In the genomic region with DNA sequence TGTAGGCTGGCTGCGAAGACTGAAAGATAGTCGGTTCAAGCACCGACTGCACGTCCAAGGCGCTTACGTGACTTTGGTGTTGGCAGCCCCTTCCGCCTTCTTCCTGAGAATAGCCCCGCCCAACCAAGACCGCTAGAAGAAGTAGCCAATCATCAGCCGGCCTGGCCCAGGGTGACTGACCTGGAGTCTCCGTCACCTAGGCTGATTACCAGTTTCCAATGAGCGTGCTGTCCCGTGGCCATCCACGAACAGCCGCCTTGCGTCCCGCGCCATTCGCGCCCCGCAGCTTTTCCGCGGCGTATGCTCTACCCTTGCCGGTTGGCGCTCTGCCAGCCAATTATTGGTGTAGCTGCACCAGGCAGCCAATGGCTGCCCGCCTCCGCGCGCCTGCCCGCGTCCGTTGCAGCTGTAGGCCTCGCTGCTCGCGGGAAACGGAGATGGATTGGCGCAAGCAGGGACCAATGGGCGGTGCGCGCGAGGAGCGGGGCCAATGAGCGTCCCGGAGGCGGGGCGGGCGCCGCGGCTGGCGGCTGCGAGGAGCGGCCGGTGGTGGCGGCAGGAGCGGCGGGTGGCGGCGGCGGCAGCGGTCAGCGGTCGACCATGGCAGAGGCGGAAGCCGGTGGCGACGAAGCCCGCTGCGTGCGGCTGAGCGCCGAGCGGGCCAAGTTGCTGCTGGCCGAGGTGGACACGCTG, we compare ENCODE assay signal across 8 mouse cellular contexts. TPM values are rescaled to one million over a fixed set of nuclear protein-coding genes. Genes with fewer than 3 reads are reported as not detected.
DNase-seq lines count a peak whose midpoint lies in the region; ATAC-seq and TF ChIP-seq lines count a peak whose summit lies in the region.

A gene (minus strand): TSS at position 404 of the 693 bp plus-strand sequence.
A gene (plus strand): TSS at position 483 of the 693 bp plus-strand sequence.

- WGBS in hindbrain, embryonic 13.5 days: under 1% methylated on average over 66 of the region's 75 CpGs

- in situ Hi-C loops in Patski (cut with MboI; ENCODE audit: low pct_unique_long_range_greater_than_20kb): loop anchor here (10.0 kb wide), 1 partner anchor 185 kb away; a partner anchor contains a TSS

- DNase-seq in Patski (ENCODE audit: low read depth, low spot score): peak; percentile 83
- DNase-seq in cerebellum, postnatal 14 days: peak; percentile 100
- DNase-seq in frontal cortex, postnatal 14 days (ENCODE audit: low spot score in 2 of 2): peak; percentile 98 to 99
- DNase-seq in layer of hippocampus, postnatal 25 days (ENCODE audit: extremely low spot score in 1 of 2, low spot score in 1 of 2): peak; percentile 99
- peak; percentile 99 for DNase-seq in lung, postnatal 25 days (ENCODE audit: low spot score)
- peak; percentile 98 for DNase-seq in retina, embryonic 14.5 days (ENCODE audit: low spot score)
- peak; percentile 97 for DNase-seq in thymus, postnatal 4 days

- POLR2A ChIA-PET in Patski (lab: Charles Lee): interaction anchor here (2.4 kb wide), 1 partner anchor 16 kb away, joined by 12 read pairs; no protein-coding TSS in a partner anchor

- TF ChIP-seq CTCF in Patski (IDR thresholded peaks at IDR 0.05): no peak

- peaks cover 40% of the 10 kb centered on the region for H3K4me1 ChIP-seq in hindbrain, embryonic 13.5 days (replicated peaks)

- H3K4me2 ChIP-seq in hindbrain, embryonic 13.5 days: peak within 1 kb of the TSS; percentile 100

- peak within 1 kb of the TSS; percentile 92 for H3K27ac ChIP-seq in hindbrain, embryonic 13.5 days

- H3K36me3 ChIP-seq in hindbrain, embryonic 13.5 days: peaks cover 16% of the 10 kb centered on the region

- peak; percentile 91 for ATAC-seq in Patski
- ATAC-seq in hindbrain, embryonic 13.5 days (ENCODE audit: low FRiP score): peak; percentile 96

- H3K4me3 ChIP-seq in hindbrain, embryonic 13.5 days: peak within 1 kb of the TSS; percentile 79

- H3K9me3 ChIP-seq in hindbrain, embryonic 13.5 days: no peaks in the 10 kb centered on the region

- no peaks in the 10 kb centered on the region for H3K27me3 ChIP-seq in Patski
- H3K27me3 ChIP-seq in hindbrain, embryonic 13.5 days: no peaks in the 10 kb centered on the region

- CTCF ChIA-PET in Patski (lab: Charles Lee): interaction anchor here (1.0 kb wide), 1 partner anchor 8 kb away, joined by 3 read pairs; no protein-coding TSS in a partner anchor

- peak within 1 kb of the TSS; percentile 96 for H3K9ac ChIP-seq in hindbrain, embryonic 13.5 days

RNA-seq across cellular contexts. Expression of the first gene that starts in this region (rescaled TPM):
- polyA plus RNA-seq in Patski (2021): 36.9 TPM
- 41.9 and 43.5 TPM in 2 replicates for polyA plus RNA-seq in hindbrain, embryonic 13.5 days (2015; fragmentation: Nextera tagmentation; extraction: Ambion mirVana)
- total RNA-seq in layer of hippocampus, postnatal 25 days (2021): 10 to 100 TPM; 25.4 to 36.0 TPM

RNA-seq across cellular contexts. Expression of the second gene that starts in this region (rescaled TPM):
- 41.3 TPM for polyA plus RNA-seq in Patski (2021)
- polyA plus RNA-seq in hindbrain, embryonic 13.5 days (2015; fragmentation: Nextera tagmentation; extraction: Ambion mirVana): 55.4 and 56.9 TPM in 2 replicates
- total RNA-seq in layer of hippocampus, postnatal 25 days (2021): 10 to 100 TPM; 61.5 to 74.6 TPM

Comparison
In these comparisons a context has a peak if more than half of its experiments do, and no peak if none do; other contexts are left out.
1. Peak in every context shown above with its lines: DNase-seq, ATAC-seq, H3K4me3 ChIP-seq and H3K27ac ChIP-seq.